Mouse (Mus musculus): Measurements from ENCODE around the gene Pigk.

Pigk gene

GRCm38 (mm10) chr3:152998106-152998505, 284.2 kb downstream of the Pigk start:
- no peak for DNase-seq (ENCODE audit: low spot score)

GRCm38 (mm10) chr3:152998901-152999300, 285.0 kb downstream of the Pigk start:
- no peak for DNase-seq (ENCODE audit: low spot score)

- no peak for DNase-seq (ENCODE audit: low spot score)
Observed at GRCm38 (mm10) chr3:153006893-153007292, 293.0 kb downstream of the Pigk start.

- DNase-seq (ENCODE audit: low spot score): no peak
Observed at GRCm38 (mm10) chr3:153016355-153016754, 302.5 kb downstream of the Pigk start.

- no peak for DNase-seq (ENCODE audit: low spot score)
Observed at GRCm38 (mm10) chr3:153018051-153018450, 304.2 kb downstream of the Pigk start.

- no peak for DNase-seq (ENCODE audit: low spot score)
Observed at GRCm38 (mm10) chr3:153024016-153024415, 310.1 kb downstream of the Pigk start.
